Mouse (Mus musculus) spleen, adult 2 months (tissue): ENCODE data around the gene Disp3.

Source experiments
- CTCF ChIP-seq: fragments of 200-500 bp; IDR thresholded peaks from 2 replicates; pipeline ENCODE4 v1.5.1; 2011; ENCODE audit warnings: mild to moderate bottlenecking, inconsistent platforms; ENCODE audit not compliant: insufficient read depth, insufficient read length, insufficient replicate concordance; ENCODE audit errors: extremely low read depth
- POLR2A ChIP-seq: fragments of 200-500 bp; IDR thresholded peaks from 2 replicates; pipeline ENCODE4 v1.6.1; 2011; ENCODE audit warnings: low read depth, low read length, inconsistent platforms

GRCm38 (mm10) chr4:148319366-148319765 is 31.6 kb upstream of the Disp3 start:
- TF ChIP-seq CTCF (no peak), POLR2A (no peak)
